Mouse (Mus musculus): ENCODE data around the gene Adgrf3. TPM values are rescaled to one million over a fixed set of nuclear protein-coding genes. Genes with fewer than 3 reads are reported as not detected.

Adgrf3 gene
- polyA plus RNA-seq, 1 experiment from 2014 or later = not detected

DNA sequence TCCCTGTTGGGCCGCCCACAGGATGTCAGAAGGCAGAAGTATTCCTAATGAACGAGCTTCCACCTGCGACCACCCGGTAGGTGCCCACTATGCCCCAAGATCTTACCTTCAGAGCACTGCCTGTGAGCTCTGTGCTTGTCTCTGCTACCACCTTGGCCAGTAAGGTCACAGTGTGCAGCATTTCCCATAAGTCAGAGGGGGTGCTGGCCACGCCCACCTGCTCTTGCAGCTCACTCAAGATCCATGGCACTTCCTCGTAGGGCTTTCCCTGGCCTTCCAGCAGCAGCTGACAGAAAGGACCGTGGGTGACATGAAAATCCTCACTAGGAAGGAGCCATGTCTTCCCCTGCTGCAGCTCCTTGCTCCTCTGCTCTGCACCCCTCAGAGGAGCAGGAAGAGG is 7.3 kb downstream of the Adgrf3 start:
- no peak overlapping the region for H3K4me2 ChIP-seq (replicated peaks)
- no peaks in the 10 kb centered on the region for H3K27me3 ChIP-seq (replicated peaks)
- H3K4me3 ChIP-seq = no peak overlapping the region
- WGBS = 79% methylated on average over 7 of the region's 7 CpGs
- no peak overlapping the region for H3K9ac ChIP-seq
- no peaks in the 10 kb centered on the region; the same call in 1 of the 2 replicates for H3K4me1 ChIP-seq
- H3K27ac ChIP-seq = no peak overlapping the region
- no peak for ATAC-seq (ENCODE audit: low FRiP score, low read depth)
- H3K36me3 ChIP-seq = no peaks in the 10 kb centered on the region
- H3K9me3 ChIP-seq = no peaks in the 10 kb centered on the region

DNA sequence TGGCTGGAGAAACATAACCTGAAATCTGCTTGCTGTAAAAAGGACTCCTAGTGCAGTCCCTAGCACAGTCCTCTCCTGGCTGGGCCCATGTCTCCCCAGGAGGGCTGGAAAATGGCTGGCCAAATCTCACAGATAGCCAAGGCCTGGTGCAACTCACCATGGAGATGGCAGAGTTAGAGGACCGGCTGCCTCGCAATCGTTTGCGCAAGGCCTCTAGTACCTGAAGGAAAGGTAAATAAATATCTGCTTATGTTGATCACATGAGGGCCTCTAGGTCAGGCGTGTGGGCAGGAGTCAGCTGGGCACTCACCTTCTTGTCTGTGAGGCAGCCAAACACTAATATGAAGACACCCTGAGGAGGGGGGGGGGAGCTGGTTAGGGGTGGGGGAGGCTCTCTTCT is 10.2 kb downstream of the Adgrf3 start:
- no peak overlapping the region for H3K27ac ChIP-seq
- ATAC-seq (ENCODE audit: low FRiP score, low read depth) = no peak
- H3K4me1 ChIP-seq = no peaks in the 10 kb centered on the region; the same call in 1 of the 2 replicates
- H3K27me3 ChIP-seq (replicated peaks) = no peaks in the 10 kb centered on the region
- H3K36me3 ChIP-seq = 0 out of 2 replicates have a peak, but pooled peaks cover 2% of the 10 kb centered on the region
- no peak overlapping the region for H3K4me2 ChIP-seq (replicated peaks)
- no peak overlapping the region for H3K9ac ChIP-seq
- 95% methylated on average over 5 of the region's 5 CpGs for WGBS
- H3K9me3 ChIP-seq = no peaks in the 10 kb centered on the region
- H3K4me3 ChIP-seq = no peak overlapping the region

DNA sequence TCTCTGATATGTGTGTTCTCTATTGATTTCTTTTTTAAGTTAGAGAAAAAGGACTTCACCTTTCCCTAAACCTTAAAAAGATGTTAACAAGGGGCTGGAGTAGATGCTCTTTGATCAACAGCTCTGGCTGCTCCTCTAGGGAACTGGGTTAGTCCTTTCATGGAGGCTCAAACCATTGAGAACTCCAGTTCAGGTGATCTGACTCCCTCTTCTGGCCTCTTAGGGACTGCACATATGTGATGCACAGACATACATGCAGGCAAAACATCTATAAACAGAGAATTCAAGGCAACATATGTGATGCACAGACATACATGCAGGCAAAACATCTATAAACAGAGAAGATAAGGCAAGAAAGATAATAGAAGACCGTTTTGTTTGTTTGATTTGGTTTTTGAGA is 13.1 kb downstream of the Adgrf3 start:
- Histone ChIP-seq H3K27ac (no peak overlapping the region), H3K9me3 (no peaks in the 10 kb centered on the region), H3K4me2 (replicated peaks) (no peak overlapping the region), H3K4me1 (no peaks in the 10 kb centered on the region; the same call in 1 of the 2 replicates), H3K9ac (no peak overlapping the region), H3K4me3 (no peak overlapping the region), H3K27me3 (replicated peaks) (no peaks in the 10 kb centered on the region), H3K36me3 (peaks cover 13% of the 10 kb centered on the region)
- WGBS = 96% methylated on average over 1 of the region's 1 CpGs
- ATAC-seq (ENCODE audit: low FRiP score, low read depth) = no peak

DNA sequence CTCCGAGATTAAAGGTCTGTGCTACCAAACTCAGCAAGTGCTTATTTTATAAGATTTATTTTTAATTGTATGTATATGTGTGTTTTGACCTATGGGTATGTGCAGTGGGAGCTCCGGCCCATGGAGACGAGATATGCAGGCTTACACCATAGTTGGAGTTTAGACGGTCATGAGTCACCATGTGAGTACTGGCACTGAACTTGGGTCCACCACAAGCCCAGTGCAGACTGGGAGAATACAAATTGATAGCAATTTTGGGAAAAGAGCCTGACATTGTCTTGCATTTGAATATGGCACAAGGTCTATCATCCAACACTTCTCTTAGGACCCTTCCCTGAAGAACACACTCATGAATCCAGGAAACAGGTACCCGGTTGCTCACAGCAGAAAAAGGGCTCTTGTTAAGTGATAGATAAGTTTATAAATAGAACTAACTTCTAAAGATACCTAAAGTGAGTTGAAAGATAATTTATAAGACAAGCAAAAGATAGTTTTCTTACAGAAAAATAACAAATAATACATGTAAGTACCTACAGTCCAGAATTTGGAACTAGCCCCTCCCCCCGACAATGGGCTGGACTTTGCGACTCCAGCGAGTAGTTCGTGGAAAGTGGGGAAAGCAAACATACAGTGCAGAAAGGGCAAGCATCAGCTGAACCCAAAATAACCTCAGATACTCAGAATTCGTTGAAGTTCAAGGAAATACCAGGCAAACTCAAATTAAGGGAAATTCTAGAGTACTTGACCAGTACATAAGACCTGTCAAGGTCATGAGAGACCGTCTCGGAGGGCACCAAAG is 17.6 kb downstream of the Adgrf3 start:
- H3K4me1 ChIP-seq = no peaks in the 10 kb centered on the region

DNA sequence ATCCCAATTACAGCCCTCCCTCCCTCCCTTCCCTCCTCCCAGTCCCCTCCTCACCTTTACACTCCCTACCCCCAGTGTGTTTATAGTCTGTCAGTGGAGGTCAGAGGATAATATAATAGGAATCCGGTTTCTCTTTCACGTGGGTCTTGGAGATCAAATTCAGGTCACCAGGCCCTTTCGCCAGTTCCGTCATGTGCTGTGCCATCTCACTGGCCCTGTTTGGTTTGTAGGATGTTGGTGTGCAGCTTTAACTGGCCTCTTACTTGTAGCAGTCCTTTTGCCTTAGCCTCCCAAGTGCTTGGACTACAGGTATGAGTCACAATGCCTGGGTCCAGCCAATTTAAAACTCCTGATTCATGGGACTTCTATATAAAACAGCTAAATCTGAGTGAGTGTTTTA is 29.7 kb downstream of the Adgrf3 start:
- H3K9me3 ChIP-seq = no peaks in the 10 kb centered on the region
- H3K27me3 ChIP-seq (replicated peaks) = no peaks in the 10 kb centered on the region
- H3K27ac ChIP-seq = no peak overlapping the region
- no peak overlapping the region for H3K4me2 ChIP-seq (replicated peaks)
- no peak overlapping the region for H3K4me3 ChIP-seq
- H3K36me3 ChIP-seq = peaks cover 54% of the 10 kb centered on the region
- no peaks in the 10 kb centered on the region for H3K4me1 ChIP-seq
- no peak for ATAC-seq (ENCODE audit: low FRiP score, low read depth)
- WGBS = 69% methylated on average over 4 of the region's 4 CpGs
- no peak overlapping the region for H3K9ac ChIP-seq

More for the DNA sequence above, 17.6 kb downstream of the Adgrf3 start:
- no peak overlapping the region for H3K4me2 ChIP-seq (replicated peaks)
- ATAC-seq (ENCODE audit: low FRiP score, low read depth) = no peak
- peaks cover 33% of the 10 kb centered on the region for H3K36me3 ChIP-seq
- H3K4me3 ChIP-seq = no peak overlapping the region
- no peak overlapping the region for H3K27ac ChIP-seq
- no peak overlapping the region for H3K9ac ChIP-seq
- no peaks in the 10 kb centered on the region for H3K27me3 ChIP-seq (replicated peaks)
- H3K9me3 ChIP-seq = no peaks in the 10 kb centered on the region
- 95% methylated on average over 12 of the region's 12 CpGs for WGBS

DNA sequence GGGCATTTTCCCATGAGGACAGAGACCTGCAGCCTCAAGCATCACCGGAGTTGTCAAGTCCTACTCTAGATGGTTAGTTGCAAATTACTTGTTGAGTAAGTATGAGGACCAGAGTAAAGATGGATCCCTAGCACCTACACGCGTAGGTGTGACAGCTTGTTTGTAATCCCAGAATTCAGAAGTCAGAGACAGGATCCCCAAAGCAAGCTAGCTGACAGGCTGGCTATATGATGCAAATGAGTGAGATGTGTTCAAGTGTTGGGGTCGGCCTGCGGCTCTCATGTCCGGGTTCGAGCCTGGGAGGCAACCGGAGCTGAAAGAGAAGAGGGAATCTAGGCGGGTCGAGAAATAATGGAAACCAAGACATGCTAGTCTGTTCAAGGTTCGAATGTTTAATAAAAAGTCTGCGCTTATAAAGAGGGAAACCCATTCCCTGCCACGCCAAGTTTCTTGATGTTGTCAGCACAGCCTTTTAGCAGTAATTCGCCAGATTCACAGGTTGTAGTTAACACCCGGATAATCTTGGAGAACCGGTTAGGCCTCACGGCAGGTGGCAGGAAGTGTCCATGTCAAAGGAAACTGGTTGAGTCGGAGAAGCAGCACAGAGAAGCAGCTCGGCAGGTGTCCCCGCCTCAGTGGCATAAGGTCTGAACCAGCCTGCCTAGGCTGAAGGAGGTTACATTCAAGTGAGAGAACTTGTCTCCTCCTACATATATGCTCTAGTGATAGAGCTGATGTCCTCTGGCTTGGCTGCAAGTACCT is 32.4 kb downstream of the Adgrf3 start:
- no peak overlapping the region for H3K9ac ChIP-seq
- H3K27ac ChIP-seq = no peak overlapping the region
- no peak overlapping the region for H3K4me3 ChIP-seq
- H3K4me2 ChIP-seq (replicated peaks) = no peak overlapping the region
- H3K9me3 ChIP-seq = no peaks in the 10 kb centered on the region
- peaks cover 53% of the 10 kb centered on the region for H3K36me3 ChIP-seq
- no peak for ATAC-seq (ENCODE audit: low FRiP score, low read depth)
- no peaks in the 10 kb centered on the region for H3K27me3 ChIP-seq (replicated peaks)
- 43% methylated on average over 20 of the region's 20 CpGs for WGBS
- H3K4me1 ChIP-seq = no peaks in the 10 kb centered on the region

DNA sequence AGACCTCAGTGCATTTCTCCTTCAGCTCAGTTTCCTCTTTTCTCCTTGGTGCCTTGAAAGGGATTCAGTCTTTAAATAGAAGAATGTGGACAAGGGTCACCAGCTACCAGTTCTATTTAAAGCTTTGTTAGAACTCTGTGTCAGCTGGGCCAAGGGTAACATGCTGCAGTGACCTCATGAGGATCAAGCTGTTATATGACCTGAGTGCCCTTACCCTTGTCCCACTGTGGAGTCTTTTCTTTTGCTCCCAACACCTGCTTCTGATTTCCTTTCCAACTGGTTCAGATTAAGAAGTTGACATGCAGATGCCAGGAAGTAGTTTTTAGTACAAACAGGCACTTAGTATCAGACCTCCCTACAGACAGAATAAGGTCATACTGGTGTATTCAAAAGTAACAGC is 33.4 kb downstream of the Adgrf3 start:
- no peak for ATAC-seq (ENCODE audit: low FRiP score, low read depth)
- Histone ChIP-seq H3K36me3 (peaks cover 47% of the 10 kb centered on the region), H3K4me1 (no peaks in the 10 kb centered on the region)

DNA sequence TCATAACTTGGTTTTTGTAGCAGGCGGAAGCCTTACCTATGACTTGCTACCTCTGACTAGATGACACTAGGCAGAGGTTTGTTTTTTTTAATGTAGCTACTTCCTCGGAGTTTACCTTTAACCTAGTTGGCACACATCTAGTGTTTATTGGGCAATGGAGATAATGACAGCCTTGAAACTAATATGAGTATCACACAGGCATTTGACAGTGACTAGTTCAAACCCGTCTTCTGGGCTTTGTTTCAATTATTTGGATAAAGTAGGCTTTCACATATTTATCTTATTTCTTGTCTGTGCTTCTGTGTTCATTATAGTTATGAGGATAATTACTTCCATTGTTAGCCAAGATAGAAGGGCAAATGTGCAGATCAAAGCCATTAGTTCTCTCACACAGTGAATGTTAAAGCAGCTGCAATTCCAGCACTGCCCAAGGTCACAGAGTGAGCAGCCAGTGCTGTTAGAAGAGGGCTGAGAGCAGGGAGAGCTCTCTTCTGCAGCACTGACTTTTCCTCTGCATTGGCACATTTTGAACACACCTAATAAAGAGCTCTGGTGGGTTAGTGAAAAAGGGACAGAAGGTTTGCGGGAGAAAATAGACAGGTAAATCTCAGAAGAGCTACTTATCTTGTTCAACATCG is 35.1 kb downstream of the Adgrf3 start:
- 89% methylated on average over 5 of the region's 5 CpGs for WGBS

More for the DNA sequence above, 33.4 kb downstream of the Adgrf3 start:
- Histone ChIP-seq H3K27ac (no peak overlapping the region), H3K4me2 (replicated peaks) (no peak overlapping the region), H3K27me3 (replicated peaks) (no peaks in the 10 kb centered on the region), H3K9ac (no peak overlapping the region), H3K4me3 (no peak overlapping the region), H3K9me3 (no peaks in the 10 kb centered on the region)

DNA sequence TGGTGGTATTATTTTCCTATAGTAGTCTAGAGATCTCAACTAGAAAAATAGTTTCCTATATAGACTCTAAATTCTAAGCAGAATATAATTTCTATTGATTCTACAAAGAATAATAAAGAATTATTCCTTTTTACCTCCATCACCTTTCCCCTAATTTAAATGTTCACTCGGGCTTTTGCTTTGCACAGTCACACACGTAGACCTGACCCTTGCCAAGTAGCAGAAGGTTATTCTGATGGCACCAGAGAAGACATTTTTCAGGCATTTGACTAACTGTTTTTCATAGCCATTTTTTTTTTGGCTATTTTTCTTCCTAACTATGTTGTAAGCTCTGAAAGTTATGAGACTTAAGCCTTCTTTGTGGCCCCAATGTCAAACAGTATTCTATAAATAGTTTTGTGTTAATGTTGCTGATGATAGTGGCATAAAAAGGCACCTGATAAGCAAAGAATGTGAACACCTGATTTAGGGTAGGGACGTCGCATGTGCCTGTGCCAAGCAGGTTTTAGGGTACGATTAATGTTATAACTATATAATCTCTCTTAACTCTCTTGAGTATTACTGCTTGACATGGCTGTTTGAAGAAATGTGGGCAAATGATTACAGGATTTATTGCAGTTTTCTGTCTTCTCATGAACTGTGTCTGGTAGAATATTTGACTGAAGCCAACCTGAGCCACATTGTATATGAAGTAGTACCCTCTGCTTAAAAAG is 40.1 kb downstream of the Adgrf3 start:
- peaks cover 13% of the 10 kb centered on the region; the same call in 1 of the 2 replicates for H3K36me3 ChIP-seq
- H3K4me3 ChIP-seq = no peak overlapping the region
- no peaks in the 10 kb centered on the region for H3K4me1 ChIP-seq
- 94% methylated on average over 5 of the region's 5 CpGs for WGBS
- no peaks in the 10 kb centered on the region for H3K27me3 ChIP-seq (replicated peaks)
- no peak overlapping the region for H3K27ac ChIP-seq
- no peak for ATAC-seq (ENCODE audit: low FRiP score, low read depth)
- H3K9me3 ChIP-seq = no peaks in the 10 kb centered on the region
- no peak overlapping the region for H3K4me2 ChIP-seq (replicated peaks)
- H3K9ac ChIP-seq = no peak overlapping the region

More for the DNA sequence above, 35.1 kb downstream of the Adgrf3 start:
- H3K4me3 ChIP-seq = no peak overlapping the region
- H3K36me3 ChIP-seq = peaks cover 31% of the 10 kb centered on the region
- H3K4me2 ChIP-seq (replicated peaks) = no peak overlapping the region
- H3K27me3 ChIP-seq (replicated peaks) = no peaks in the 10 kb centered on the region
- H3K9ac ChIP-seq = no peak overlapping the region
- no peak for ATAC-seq (ENCODE audit: low FRiP score, low read depth)
- no peaks in the 10 kb centered on the region for H3K4me1 ChIP-seq
- no peaks in the 10 kb centered on the region for H3K9me3 ChIP-seq
- H3K27ac ChIP-seq = no peak overlapping the region

DNA sequence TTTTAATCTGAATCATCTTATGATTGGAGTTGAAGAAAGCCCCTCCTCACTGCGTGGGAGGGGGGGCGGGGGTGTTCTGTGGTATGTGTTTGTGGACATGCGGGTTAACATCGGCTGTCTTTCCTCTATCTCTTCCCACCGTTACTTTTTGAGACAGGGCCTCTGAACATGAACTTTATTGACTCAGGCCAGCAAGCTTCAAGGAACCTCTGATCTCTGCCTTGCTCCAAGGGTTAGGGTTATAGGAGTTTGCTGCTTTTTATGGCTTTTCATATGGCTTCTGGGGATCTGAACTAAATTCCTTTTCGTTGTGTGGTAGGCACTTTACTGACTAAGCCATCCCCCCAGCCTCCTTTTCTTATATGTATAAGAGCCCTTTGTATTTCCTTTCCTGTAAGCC is 43.2 kb downstream of the Adgrf3 start:
- Histone ChIP-seq H3K9ac (no peak overlapping the region), H3K27ac (no peak overlapping the region), H3K36me3 (no peaks in the 10 kb centered on the region), H3K4me3 (no peak overlapping the region), H3K4me2 (replicated peaks) (no peak overlapping the region), H3K4me1 (no peaks in the 10 kb centered on the region), H3K27me3 (replicated peaks) (no peaks in the 10 kb centered on the region), H3K9me3 (no peaks in the 10 kb centered on the region)
- 85% methylated on average over 6 of the region's 6 CpGs for WGBS
- ATAC-seq (ENCODE audit: low FRiP score, low read depth) = no peak

DNA sequence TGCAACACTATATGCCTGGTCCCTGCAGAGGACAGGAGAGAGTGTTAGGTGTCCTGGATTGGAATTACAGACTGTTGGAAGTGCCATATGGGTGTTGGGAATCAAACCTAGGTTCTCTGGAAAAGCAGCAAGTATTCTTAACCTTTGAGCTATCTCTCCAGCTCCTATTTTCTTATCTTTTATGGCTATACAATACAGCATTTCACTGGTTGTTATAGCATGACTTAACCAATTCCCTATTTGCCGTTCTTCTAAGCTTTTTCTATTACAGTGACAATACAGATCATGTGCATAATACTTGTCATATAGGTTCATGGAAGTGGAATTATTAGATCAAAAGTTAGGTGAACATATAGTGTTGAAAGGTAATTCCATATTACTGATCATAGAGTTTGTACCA is 43.7 kb downstream of the Adgrf3 start:
- Histone ChIP-seq H3K4me3 (no peak overlapping the region), H3K27ac (no peak overlapping the region), H3K4me1 (no peaks in the 10 kb centered on the region), H3K36me3 (no peaks in the 10 kb centered on the region), H3K4me2 (replicated peaks) (no peak overlapping the region), H3K9ac (no peak overlapping the region), H3K9me3 (no peaks in the 10 kb centered on the region), H3K27me3 (replicated peaks) (no peaks in the 10 kb centered on the region)
- 84% methylated on average over 1 of the region's 1 CpGs for WGBS
- ATAC-seq (ENCODE audit: low FRiP score, low read depth) = no peak

DNA sequence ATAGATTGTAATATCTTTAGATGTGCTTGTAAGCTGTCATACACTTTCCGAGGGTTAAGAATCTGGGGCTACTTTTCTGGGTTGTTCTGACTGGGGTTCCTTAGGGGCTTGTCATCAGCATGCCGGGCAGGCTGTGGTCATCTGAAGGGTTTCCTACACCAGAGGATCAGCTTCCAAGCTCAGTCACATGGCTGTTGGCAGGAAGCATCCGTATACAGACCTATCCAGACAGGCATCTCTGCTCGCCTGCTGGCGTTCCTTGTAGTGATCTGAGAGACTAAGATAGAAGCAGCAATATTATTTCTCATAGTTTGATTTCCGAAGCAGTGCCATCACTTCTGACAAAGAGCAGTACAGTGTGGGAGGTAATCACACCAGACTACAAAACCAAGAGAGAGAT is 45.9 kb downstream of the Adgrf3 start:
- 88% methylated on average over 6 of the region's 6 CpGs for WGBS
- Histone ChIP-seq H3K9ac (no peak overlapping the region), H3K4me2 (replicated peaks) (no peak overlapping the region), H3K27ac (no peak overlapping the region), H3K36me3 (no peaks in the 10 kb centered on the region), H3K27me3 (replicated peaks) (no peaks in the 10 kb centered on the region), H3K9me3 (no peaks in the 10 kb centered on the region), H3K4me3 (no peak overlapping the region), H3K4me1 (peaks cover 6% of the 10 kb centered on the region; the same call in 1 of the 2 replicates)
- no peak for ATAC-seq (ENCODE audit: low FRiP score, low read depth)
